Mouse (Mus musculus) hindbrain, embryonic 16.5 days (tissue): ENCODE results near the gene Omt2b. TPM values are rescaled to one million over a fixed set of nuclear protein-coding genes. Genes with fewer than 3 reads are reported as not detected.
A peak's percentile ranks its signal among the peaks of the same experiment; 100 is the strongest.
"Not testable (repeated sequence)": the region's sequence is repeated elsewhere in the genome, so short reads cannot be mapped to it uniquely, and the experiment has no call there.

ENCODE experiments used
- ATAC-seq: fragments of 200-750 bp; cut with Nextera tagmentation; 2 replicates; pipeline ENCODE4 v1.8.0; 2017; ENCODE audit warnings: moderate TSS enrichment, moderate library complexity
- H3K27ac ChIP-seq: fragments of 300-500 bp; sonication (generic); 2 replicates; pipeline ENCODE4 v1.5.1; 2014; ENCODE audit warnings: low read depth, mild to moderate bottlenecking, control low read depth, low read length, moderate library complexity
- H3K27me3 ChIP-seq: fragments of 300-500 bp; sonication (generic); replicated peaks from 2 replicates; pipeline ENCODE4 v1.6.1; 2014; ENCODE audit warnings: low read length; ENCODE audit not compliant: control insufficient read depth, insufficient read depth
- H3K36me3 ChIP-seq: fragments of 300-500 bp; sonication (generic); 2 replicates; pipeline ENCODE4 v1.6.1; 2014; ENCODE audit warnings: mild to moderate bottlenecking, low read length, moderate library complexity, mixed read lengths; ENCODE audit not compliant: control insufficient read depth, insufficient read depth
- H3K4me1 ChIP-seq: fragments of 300-500 bp; sonication (generic); 2 replicates; pipeline ENCODE4 v1.6.1; 2014; ENCODE audit warnings: low read depth, low read length; ENCODE audit not compliant: control insufficient read depth, insufficient read depth
- H3K4me2 ChIP-seq: fragments of 300-500 bp; sonication (generic); 2 replicates; pipeline ENCODE4 v1.6.1; 2014; ENCODE audit warnings: mild to moderate bottlenecking, low read length, control low read depth, moderate library complexity
- H3K4me3 ChIP-seq: fragments of 300-500 bp; sonication (generic); 2 replicates; pipeline ENCODE4 v1.5.1; 2014; ENCODE audit warnings: mild to moderate bottlenecking, low read length, control low read depth, moderate library complexity
- H3K9ac ChIP-seq: fragments of 300-500 bp; sonication (generic); 2 replicates; pipeline ENCODE4 v1.6.1; 2014; ENCODE audit warnings: low read depth, mild to moderate bottlenecking, control low read depth, low read length, moderate library complexity
- H3K9me3 ChIP-seq: fragments of 300-500 bp; sonication (generic); 2 replicates; pipeline ENCODE4 v1.6.1; 2014; ENCODE audit warnings: mild to moderate bottlenecking, low read length, moderate library complexity; ENCODE audit not compliant: control insufficient read depth
- WGBS: fragments of 180-500 bp; shearing (Covaris S2); extraction: QIAGEN DNeasy Blood & Tissue Kit; methylation state at CpG from one replicate; pipeline ENCODE4 v1.1.7; 2014; 5-methylcytosine and 5-hydroxymethylcytosine counted together
- polyA plus RNA-seq: library from polyadenylated mRNA; unstranded; fragments of >200 nt; fragmentation: Nextera tagmentation; extraction: Ambion mirVana; gene quantifications from 2 replicates; pipeline ENCODE4 v1.2.1, GENCODE M21; 2015

Gene Omt2b
- polyA plus RNA-seq, 1 experiment from 2014 or later, result not detected

DNA sequence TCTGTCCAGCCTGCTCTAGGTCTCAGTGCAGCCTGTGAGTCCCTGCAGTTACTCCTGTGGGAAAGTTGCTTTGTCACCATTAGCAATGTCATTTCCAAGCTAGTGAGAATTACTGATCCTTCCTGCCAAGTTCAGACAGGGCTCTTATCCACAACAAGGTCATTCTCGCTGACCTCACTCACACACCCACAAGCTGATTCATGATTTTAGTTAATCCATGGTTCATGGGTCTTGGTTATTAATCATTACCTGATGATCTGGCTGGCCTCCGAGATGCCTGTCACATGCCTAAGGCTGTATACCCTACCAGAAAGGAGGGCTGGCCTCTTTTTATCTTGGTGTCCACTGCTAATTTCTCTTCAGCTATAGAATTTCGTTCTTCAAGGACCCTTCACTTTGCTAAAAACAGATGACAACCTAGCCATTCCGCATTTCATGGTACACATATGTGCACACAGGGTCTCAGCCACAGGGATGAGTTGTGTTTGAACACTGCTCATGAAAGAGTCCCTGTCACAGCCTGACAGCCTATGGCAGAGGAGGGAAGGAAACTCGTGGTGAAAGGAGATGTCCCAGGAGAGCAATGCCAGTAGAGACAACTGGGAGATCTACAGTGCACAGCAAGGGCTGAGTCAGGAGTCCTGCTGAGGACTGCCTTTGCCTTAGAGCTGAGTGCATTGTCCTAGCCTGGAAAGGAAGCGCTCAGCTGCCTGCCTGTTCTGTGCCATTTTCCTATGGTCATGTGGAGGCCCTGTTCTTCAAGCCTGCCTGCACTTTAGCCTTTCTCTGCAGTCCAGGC is 21.0 kb downstream of the Omt2b start:
- not testable (repeated sequence) for ATAC-seq, H3K9me3 ChIP-seq, H3K4me1 ChIP-seq, H3K27me3 ChIP-seq, H3K27ac ChIP-seq, H3K4me2 ChIP-seq, H3K9ac ChIP-seq, H3K4me3 ChIP-seq, H3K36me3 ChIP-seq
- WGBS, result 70% methylated on average over 5 of the region's 6 CpGs

DNA sequence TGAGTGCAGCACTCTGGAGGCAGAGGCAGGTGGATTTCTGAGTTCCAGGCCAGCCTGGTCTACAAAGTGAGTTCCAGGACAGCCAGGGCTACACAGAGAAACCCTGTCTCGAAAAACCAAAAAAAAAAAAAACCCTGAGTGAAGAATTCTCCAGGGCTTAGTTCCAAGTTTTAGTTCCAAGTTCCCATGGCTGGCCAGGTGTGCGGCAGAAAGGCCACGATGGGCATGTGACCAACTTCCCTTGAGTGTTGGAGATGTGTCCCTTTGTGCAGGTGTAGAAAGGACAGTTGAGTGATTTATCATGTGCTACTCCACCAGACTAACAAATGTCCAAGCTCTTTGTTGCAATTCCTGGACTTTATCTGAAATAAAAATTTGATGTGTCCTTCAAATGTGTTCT is 21.8 kb downstream of the Omt2b start:
- not testable (repeated sequence) for H3K27ac ChIP-seq, H3K4me1 ChIP-seq, H3K9me3 ChIP-seq, H3K36me3 ChIP-seq, H3K4me2 ChIP-seq, H3K27me3 ChIP-seq, H3K4me3 ChIP-seq, ATAC-seq, H3K9ac ChIP-seq
- 82% methylated on average over 3 of the region's 3 CpGs for WGBS

DNA sequence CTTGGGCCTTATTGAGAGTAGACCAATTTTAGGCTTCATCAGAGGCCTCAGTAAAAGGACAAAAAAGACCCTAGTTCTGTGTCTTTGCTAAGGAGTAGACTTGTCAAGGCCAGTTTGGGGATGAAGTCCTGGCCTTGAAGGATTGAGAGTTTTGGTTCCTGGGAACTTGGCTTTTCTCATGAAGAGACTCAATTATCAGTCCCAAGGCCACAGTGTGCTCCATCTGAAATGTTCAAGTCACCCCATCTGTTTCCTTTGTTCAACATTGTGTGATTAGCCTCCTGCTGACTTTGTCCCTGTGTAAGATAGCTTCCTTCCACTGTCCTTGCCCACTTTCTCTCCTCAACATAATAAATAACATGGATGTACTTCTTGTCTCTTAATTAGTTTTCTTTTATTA is 22.6 kb downstream of the Omt2b start:
- not testable (repeated sequence) for H3K36me3 ChIP-seq, H3K27me3 ChIP-seq, H3K9me3 ChIP-seq, ATAC-seq, H3K4me3 ChIP-seq, H3K4me2 ChIP-seq, H3K27ac ChIP-seq, H3K4me1 ChIP-seq, H3K9ac ChIP-seq

- Histone ChIP-seq H3K27ac (no peak overlapping the region), H3K4me1 (no peaks in the 10 kb centered on the region), H3K4me3 (no peak overlapping the region), H3K27me3 (no peaks in the 10 kb centered on the region), H3K9me3 (no peaks in the 10 kb centered on the region), H3K36me3 (no peaks in the 10 kb centered on the region), H3K9ac (no peak overlapping the region), H3K4me2 (no peak overlapping the region)
- 84% methylated on average over 6 of the region's 6 CpGs for WGBS
- no peak for ATAC-seq
Measured at GRCm38 (mm10) chr9:78351504-78352220, 24.3 kb downstream of the Omt2b start.

GRCm38 (mm10) chr9:78354665-78355578 is 27.5 kb downstream of the Omt2b start:
- Histone ChIP-seq H3K4me2 (no peak overlapping the region), H3K9ac (no peak overlapping the region), H3K27me3 (no peaks in the 10 kb centered on the region), H3K9me3 (no peaks in the 10 kb centered on the region), H3K4me1 (no peaks in the 10 kb centered on the region), H3K4me3 (no peak overlapping the region), H3K36me3 (no peaks in the 10 kb centered on the region), H3K27ac (no peak overlapping the region)
- WGBS, result 81% methylated on average over 11 of the region's 11 CpGs
- no peak for ATAC-seq

- H3K27ac ChIP-seq, result no peak within 1 kb of the TSS
- H3K4me2 ChIP-seq, result no peak within 1 kb of the TSS
- no peaks in the 10 kb centered on the region for H3K9me3 ChIP-seq
- H3K27me3 ChIP-seq, result no peaks in the 10 kb centered on the region
- WGBS, result 92% methylated on average over 8 of the region's 8 CpGs
- no peaks in the 10 kb centered on the region for H3K4me1 ChIP-seq
- ATAC-seq, result no peak
- no peaks in the 10 kb centered on the region for H3K36me3 ChIP-seq
- H3K4me3 ChIP-seq, result no peak within 1 kb of the TSS
- H3K9ac ChIP-seq, result no peak within 1 kb of the TSS
Measured at GRCm38 (mm10) chr9:78355611-78356010, 28.2 kb downstream of the Omt2b start, which contains the start of gene Gsta2. Gsta2 (minus strand) TSS chr9:78355788.

- Histone ChIP-seq H3K4me1 (no peaks in the 10 kb centered on the region), H3K27me3 (no peaks in the 10 kb centered on the region), H3K27ac (no peak overlapping the region), H3K9ac (no peak overlapping the region), H3K9me3 (no peaks in the 10 kb centered on the region), H3K4me3 (no peak overlapping the region), H3K4me2 (no peak overlapping the region), H3K36me3 (no peaks in the 10 kb centered on the region)
- 13% methylated on average over 9 of the region's 9 CpGs for WGBS
- peak; percentile 60; the same call in 1 of the 2 replicates for ATAC-seq
Measured at GRCm38 (mm10) chr9:78358053-78358452, 30.7 kb downstream of the Omt2b start.

DNA sequence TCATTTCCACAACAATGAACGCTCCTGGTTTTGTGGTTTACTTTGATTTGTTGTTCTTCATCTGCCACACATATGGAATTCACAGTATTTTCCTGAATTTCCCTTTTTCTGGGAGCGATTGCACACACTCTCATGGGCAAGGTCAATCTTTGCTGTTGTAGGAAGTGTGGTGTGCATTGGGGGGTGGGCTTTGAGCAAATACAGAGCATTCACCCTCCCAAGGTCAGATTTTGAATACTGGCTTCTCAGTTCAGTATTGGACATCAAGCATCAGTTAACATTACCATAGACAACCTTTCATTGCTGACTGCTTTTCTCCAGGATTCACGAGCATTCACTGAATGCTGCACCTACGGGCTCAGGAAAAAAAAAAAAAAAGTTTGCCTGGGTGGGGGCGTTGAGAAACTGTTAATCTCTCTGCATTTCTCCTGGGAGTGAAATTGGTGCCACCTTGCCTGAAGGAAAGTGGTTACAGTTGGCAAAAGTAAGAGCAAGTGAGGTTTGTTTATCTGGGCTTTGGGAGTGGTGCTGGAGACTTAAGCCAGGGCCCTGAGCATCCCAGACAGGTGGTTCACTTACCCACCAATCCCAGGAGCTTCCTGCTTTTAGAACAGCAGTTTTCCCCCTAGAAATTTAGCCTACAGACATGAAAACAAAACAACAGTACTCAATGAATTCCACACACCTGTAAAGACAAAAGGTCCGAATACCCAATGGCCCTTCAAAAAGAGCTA is 32.5 kb downstream of the Omt2b start:
- H3K27me3 ChIP-seq, result no peaks in the 10 kb centered on the region
- H3K4me1 ChIP-seq, result no peaks in the 10 kb centered on the region
- ATAC-seq, result no peak
- no peak overlapping the region for H3K9ac ChIP-seq
- no peaks in the 10 kb centered on the region for H3K36me3 ChIP-seq
- H3K9me3 ChIP-seq, result no peaks in the 10 kb centered on the region
- no peak overlapping the region for H3K27ac ChIP-seq
- no peak overlapping the region for H3K4me2 ChIP-seq
- 85% methylated on average over 6 of the region's 6 CpGs for WGBS
- H3K4me3 ChIP-seq, result no peak overlapping the region
